Mouse (Mus musculus): ENCODE data around the gene Trim62.

Trim62 gene

DNA sequence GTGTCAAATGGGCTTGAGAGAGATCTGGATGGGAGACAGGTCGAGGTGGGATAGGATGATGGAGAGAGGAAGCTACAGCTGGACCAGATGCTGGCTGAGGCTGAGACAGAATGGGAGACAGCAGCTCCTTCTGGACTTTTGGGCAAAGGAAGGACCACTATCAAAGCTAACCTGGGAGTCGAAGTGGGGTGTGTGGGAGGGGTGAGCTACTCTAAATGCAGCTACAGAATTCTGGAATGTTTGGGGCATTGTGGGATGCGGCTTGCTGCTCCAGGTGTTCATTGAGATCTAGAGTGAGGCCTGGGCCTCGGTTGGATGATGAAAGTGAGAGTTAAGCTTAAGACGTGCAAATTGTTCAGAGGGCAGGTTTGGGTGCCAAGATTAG is 1.3 kb downstream of the Trim62 start:
- in situ Hi-C loops (cut with MboI, MseI): no loop called here

DNA sequence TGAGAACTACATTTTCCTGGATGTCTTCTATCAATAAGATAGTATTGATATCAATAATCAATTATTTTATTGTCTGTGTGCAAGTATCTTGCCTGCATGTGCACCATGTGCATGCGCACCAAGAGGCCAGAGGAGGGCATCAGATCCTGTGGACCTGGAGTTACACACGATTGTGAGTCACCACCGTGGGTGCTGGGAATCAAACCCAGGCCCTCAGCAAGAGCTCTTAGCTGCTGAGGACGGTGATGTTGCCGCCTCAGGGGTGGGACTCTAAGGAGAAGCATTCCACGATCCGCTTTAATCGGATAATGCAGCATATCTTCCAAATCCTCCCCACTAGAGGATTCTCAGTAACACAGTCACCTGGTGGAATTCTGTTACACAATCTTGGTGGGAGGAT is 2.2 kb downstream of the Trim62 start:
- in situ Hi-C loops (cut with MboI, MseI): no loop called here

DNA sequence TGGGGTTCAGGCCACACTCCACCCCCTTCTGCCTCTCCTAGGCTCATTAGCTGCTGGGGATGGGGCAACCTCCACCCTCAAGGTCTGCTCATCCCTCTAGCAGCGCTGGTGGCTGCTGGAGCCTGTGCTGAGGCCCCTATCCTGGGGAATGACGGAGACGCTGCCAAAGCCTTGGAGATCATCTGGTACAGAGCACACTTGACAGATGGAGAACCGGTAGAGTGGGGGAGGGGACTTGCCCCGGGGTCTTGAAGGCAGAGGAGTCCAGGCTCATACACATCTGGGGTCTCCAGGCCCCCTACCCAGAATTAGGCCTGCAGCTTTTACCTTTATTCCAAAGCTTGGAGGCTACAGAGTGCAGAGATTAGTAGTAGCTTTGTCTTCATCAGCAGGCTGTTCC is 3.2 kb downstream of the Trim62 start:
- in situ Hi-C loops (cut with MboI, MseI): no loop called here

DNA sequence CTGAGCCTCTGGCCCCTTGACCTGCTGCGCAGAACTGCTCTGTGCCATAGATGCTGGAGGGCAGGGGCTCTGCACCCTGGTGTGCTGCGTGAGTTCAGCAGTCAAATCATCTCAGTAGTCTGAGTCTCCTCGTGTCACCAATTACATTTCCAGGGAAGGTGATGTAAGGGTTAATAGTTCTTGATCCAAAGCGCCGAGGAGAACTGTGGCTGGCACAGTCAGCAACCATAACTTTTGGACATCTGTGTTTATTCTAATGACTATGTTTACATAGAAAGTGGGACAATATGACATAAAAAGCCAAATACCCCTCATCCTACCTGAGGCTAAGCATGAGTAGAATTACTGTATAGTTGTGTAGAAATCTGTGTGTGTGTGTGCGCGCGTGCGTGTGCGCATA is 3.6 kb downstream of the Trim62 start:
- in situ Hi-C loops (cut with MboI, MseI): no loop called here

DNA sequence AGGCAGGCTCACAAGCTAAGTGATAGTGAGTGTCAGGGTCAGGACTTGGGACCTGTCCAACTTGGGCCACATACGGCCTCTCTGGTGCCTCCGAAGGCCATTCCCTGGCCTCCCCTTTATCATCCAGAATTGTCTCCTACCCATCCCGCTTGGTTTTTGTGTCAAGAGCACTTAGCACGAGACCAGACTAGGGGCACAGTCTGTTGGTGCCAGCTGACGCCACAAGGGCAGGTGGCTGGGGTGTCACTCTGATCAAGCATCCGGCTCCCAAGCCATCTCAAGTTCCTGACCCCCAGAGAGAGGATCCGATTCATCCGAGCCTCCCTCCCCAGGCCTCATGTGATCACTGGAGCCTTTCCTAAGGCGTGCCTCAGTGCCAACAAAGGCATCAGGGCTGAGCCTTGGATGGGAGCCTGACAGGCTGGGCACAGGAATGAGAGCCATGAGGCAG is 4.3 kb downstream of the Trim62 start:
- in situ Hi-C loops (cut with MboI, MseI): no loop called here

DNA sequence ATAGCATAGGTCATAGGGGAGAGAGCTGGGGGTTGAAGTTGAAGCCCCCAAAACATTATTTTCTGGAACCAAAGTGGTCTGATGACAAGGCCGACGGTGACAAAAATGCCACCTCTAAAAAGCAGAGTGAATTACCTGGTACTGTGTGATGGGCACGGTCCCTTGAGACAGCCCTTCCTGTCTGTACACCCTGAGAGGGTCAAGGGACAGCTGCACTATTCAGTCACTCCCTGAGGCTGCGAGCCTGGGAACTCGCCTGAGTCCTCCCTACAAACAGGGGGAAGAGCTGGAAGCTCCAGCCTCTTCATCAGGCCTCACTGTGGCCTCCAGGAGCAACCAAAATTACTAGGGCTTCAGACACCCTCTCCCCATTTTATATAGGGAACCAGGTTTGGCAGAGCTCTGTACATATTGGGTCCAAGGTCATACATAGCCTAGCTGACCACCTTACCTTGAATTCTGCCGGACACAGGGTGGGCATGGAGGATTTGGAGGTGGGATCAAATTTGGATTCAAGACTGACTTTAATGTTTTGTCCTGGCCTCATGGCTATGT is 5.1 kb downstream of the Trim62 start:
- in situ Hi-C loops (cut with MboI, MseI): no loop called here

DNA sequence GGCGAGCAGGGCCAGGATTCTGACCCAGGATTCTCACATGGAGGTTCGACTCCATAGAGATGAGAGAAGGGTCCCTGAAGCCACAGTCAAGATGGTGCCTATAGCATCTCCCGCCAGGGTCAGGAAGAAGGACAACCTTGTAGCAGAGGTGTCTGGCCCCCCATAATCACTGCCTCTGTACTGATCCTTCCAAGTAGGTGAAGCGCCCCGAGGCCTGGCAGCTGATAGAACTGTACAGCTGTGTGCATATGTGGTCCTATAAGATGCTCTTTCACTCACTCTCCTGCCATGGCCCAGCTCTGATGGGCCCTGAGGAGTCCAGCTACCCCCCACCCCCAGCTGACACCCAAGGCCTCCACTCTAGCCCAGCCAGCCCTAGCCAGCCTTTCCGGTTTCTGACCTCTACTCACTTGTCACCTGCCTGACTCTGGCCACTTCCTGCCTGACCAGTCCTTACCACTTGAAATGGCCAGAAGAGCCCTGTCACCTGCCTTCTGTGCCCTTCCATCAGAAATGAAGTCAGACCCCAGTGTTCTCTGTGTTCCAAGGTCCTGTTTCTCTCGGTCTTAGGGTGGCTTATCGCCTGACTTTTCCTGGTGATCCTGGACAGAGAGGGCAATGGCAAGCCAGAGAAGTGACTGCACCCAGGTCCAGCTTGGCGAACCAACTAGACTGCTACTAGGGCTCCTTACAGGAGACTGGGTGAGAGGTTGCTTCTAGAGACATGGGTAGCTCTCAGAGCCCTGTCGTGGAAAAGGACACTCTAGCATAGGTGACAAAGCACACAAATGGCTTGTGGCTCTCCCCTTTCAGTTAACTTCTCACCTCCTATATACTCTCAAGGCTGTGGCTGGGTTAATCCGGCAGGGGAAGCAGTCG is 6.6 kb downstream of the Trim62 start:
- in situ Hi-C loops (cut with MboI, MseI): no loop called here

DNA sequence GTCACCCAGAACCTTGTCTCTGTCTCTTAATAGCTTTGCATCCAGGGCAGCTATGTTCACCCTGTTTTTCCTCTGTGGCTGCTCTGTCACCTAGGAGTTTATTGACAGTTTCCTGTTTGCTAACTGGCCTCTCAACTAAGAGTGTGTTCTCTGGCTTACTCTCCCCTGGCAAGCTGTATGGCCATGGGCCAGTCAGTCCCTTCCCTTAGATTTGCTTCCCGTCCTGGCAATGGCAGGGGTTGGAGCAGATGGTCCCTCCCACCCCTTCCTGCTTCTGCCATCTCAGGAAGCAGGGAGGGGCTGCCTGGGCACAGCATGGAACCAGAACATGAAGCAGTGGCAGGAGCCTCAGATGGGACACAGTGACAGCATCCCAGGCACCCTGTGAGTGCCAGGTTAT is 7.8 kb downstream of the Trim62 start:
- in situ Hi-C loops (cut with MboI, MseI): no loop called here

DNA sequence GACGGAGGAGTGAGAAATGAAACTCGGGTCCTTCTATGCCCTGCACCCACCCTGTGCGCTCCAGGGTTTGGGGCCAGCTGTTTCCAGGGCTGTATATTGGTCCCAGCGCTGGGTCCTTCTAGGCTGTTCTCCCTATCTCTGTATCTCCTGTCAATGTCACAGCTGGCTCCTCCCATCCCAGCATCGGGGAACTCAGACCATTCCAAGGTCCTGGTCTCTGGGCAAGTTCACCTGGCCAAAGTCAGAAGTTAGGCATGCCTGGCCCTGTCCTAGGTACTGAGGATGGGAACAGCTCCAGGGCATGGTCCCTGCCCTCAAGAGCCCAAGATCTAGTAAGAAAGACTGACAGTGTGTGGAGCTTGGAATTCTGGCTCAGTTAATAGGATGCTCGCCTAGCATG is 8.4 kb downstream of the Trim62 start:
- in situ Hi-C loops (cut with MboI, MseI): no loop called here

DNA sequence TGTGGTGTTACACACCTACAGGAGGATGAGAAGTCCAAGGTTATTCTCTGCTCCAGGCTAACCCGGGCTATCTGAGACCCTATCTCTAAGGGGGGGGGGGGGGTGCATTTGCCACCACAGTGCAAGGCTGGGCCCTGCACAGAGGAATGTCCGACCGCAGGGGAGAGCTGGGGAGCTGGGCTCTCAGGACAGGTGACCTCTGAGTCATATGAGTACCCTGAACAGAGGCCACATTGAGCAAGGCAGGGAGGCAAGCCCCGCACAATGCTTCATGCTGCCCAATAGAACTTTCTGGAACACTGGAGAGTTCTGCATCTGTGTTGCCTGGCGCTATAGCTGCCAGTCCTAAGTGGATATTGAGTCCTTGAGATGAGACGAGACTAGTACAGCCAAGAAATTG is 8.8 kb downstream of the Trim62 start:
- in situ Hi-C loops (cut with MboI, MseI): no loop called here

DNA sequence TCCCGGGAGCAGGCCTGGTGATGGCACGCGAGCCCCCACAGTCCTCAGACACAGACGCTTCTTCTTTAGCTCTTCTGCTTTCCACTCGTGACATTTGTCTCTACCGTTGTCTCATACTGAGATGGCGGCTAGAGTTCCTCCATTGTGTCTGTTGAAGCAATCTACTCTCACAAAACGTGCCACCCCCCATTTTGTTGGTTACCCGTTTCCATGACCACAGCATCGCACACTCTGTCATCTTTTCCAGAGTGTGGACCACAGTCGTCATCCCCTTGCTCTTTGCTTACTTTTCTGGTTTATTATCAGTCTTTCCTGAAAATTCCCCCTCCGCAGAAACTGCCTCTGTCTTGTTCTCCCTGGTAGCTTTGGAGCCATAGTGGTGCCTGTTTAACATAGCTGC is 10.7 kb downstream of the Trim62 start:
- in situ Hi-C loops (cut with MboI, MseI): no loop called here

DNA sequence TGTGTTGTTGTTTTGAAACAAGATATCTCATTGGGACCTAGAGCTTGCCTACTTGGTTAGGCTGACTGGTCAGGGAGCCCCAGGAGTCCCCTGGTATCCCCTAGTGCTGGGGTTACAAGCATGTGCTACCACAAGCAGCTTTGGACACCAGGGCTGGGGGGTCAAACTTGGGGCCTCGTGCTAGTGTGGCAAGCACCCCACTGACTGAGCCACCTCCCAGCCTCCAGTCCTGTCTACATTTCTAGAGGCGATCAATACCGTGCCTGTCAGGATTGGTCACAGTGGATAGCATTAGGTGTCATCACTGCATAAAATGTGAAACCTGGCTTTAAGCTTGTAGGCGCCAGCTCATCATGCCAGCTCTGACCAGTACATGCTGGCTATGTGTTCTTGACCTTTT is 12.5 kb downstream of the Trim62 start:
- in situ Hi-C loops (cut with MboI, MseI): no loop called here

DNA sequence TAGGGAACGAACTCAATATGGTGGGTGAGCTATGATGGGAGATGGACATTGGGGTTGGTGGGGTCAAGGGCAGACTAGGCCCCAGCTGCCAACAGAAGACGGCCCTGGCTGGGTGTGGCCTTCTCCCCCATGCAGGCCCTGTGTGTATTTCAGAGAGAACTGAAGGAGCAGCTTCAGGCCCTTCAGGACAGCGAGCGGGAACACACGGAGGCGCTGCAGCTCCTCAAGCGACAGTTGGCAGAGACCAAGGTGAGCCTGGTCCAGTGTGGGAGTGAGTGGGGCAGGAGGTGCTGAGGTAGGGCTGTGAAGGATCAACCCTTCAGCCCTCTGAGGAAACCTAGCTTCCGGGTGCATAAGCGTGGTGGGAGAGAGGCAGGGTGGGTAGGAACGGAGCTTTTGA is 13.3 kb downstream of the Trim62 start:
- in situ Hi-C loops (cut with MboI, MseI): no loop called here

DNA sequence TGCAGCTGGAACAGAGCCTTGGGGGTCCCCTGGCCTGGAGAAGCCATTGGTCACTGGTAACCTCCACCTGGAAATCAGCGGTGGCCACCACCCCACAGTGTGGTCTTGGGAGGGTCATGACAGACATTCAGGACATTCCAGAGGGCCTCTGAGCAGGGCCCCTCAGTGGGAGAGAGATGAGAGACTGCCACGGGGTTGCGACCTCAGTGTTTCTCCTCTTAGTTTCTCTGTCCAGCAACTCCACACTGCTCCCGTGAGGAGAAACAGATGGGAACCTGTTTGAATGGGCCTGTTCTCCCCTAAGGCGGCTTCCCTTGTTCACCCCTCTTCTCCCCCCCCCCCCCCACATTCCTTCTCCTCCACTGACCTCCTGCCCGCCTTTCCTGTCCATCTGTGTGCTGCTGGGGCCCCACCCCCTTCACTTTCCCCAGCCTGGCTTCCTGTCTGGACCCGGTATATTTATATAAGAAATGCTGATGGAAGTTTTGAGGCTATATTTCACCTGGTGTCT is 14.6 kb downstream of the Trim62 start:
- in situ Hi-C loops (cut with MboI, MseI): no loop called here

DNA sequence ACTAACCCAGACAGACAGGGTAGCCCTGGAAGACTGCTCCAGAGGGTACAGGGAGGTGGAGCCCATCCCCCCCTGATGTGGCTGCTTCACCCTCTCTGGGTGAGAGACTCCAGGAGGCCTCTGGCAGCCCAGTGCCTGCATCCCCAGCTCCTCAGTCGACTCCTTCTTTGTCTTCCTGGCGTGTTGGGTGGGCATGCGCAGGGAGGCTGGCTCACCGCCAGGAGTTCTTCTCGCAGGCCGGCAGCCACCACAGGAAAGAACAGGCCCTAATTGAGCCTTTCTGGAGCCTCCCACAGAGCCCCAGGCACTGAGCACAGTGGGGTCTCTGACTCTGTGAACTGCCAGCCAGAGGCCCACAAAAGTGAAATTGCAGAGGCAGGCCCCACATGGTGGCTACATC is 16.0 kb downstream of the Trim62 start:
- in situ Hi-C loops (cut with MboI, MseI): no loop called here

DNA sequence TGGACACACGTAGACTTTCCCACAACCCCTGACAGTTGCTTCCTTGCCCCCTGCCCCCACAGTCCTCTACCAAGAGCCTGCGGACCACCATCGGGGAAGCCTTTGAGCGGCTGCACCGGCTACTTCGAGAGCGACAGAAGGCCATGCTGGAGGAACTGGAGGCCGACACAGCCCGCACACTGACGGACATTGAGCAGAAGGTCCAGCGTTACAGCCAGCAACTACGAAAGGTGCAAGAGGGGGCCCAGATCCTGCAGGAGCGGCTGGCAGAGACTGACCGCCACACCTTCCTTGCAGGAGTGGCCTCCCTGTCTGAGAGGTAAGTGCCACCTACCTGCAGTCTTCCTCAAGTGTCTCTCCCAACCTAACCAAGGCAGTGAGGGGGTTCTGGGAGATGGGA is 17.1 kb downstream of the Trim62 start:
- in situ Hi-C loops (cut with MboI, MseI): no loop called here

DNA sequence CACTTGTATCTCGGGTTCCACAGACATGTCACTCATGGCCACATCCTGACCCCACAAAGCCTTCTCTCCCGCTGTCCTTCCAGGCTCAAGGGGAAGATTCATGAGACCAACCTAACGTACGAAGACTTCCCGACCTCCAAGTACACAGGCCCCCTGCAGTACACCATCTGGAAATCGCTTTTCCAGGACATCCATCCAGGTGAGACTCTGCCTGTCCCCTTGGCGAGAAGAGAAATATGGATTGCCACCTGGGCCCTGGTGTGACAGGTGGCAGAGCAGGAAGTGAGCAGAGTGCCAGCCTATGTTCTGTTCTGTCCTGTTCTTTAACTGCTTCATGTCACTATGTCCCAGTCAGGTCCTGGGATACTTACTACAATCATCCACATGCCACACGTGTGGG is 19.0 kb downstream of the Trim62 start:
- in situ Hi-C loops (cut with MboI, MseI): no loop called here

DNA sequence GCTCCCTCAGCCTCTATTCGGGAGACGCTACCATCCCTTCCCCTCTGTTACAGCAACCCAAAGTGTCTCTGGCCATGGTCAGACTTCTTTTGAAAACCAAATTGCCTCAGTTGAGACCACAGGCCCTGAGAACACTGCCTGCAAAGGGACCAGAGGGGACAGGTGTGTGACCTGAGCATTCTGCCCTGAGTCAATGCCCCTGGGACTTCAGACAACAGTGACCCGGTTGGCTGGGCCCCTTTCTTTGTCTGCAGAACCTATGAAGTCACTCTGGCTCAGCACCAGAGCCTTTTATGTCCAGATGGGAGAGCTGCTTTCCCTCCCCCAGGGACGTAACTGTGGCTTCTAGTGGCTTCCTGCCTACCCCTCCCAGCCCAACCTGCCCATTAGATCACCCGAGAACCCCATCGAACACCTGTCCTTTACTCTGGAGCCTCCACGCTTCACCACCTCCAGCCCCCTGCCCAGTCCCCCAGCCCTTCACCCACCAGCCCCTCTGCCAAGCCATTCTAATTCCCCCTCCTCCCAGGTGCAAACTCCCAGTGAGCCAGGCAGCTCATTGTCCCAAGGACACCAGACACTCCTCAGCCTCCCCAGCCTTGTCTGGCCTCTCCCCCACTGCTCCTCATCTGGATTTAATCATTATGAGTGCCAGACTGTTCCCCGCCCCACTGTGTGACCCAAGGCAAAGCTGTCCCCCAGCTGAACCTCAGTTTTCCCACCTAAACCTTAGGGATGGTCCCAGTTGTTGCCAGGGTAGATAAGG is 20.8 kb downstream of the Trim62 start:
- in situ Hi-C loops (cut with MboI, MseI): no loop called here

DNA sequence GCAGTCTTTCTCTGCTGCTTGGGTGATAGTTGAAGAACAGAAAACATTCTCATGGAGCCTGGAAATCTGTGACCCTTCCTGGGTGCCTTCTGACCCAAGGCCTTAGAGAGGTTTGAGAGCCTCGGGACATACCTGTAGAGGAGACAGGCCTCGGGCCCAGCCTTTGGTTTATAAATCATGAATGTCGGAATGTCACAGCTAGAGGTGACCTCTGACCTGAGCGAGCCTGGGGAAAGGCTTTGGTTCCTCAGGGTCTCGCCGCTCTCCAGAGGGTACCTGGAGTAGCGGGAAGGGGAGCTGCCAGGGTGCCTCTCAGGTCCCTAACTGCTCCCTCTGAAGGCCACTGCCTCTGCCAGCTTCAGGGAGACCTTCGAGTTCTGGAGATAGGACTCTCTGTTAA is 21.9 kb downstream of the Trim62 start:
- in situ Hi-C loops (cut with MboI, MseI): no loop called here

DNA sequence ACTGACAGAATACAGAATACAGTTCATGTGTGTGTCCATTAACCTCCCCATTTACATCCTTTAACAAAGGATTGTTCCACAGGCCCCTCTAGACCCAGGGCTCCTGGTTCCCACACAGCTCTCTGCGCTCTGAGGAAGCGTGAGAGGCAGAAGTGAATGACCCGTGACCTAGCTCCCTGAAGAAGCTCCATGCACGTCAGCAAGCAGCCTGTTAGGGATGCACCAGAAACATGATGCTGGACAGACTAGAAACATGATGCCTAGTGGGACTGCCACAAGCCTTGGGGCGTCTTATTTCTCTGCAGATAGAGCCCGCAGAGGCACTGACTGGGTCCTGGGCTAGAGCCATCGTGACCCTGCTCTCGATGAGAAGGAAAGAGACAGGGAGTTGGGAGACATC is 23.4 kb downstream of the Trim62 start:
- in situ Hi-C loops (cut with MboI, MseI): no loop called here

DNA sequence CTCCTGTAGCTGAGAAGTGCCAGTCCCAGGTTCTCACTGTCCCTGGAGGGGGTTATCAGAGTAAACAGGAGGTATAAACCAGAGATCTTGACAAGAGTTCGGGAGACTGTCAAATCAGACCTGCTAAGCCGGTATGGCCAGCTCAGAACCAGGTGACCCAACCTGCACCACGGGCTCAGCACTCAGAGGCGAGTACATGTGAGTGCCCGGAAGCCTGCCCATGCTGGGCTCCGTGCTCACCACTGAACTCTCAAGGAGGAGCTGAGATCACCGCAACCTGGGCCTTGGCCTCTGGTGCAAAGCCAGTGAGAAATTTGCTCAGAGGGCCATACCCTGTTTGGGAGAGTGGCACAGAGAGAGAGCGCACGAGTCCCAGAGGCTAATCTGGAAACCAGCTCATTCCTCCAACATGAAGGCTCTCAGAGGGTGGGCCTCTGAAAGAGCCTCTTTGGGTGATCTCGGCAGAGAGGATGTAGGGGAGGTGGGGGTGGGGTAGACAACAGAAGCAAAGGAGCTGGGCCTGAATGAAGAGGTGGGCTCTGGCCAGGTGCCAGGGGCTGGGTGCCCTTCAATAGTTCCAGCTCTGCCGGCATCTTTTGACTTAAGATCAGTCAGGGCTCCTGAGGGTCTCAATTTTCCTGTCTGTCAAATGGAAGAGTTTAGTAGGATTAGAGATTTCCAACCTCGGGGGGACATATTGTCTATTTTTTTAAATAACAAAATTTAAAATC is 24.0 kb downstream of the Trim62 start:
- in situ Hi-C loops (cut with MboI, MseI): no loop called here
